Mouse (Mus musculus): ENCODE results near the gene Gm45799.

DNA sequence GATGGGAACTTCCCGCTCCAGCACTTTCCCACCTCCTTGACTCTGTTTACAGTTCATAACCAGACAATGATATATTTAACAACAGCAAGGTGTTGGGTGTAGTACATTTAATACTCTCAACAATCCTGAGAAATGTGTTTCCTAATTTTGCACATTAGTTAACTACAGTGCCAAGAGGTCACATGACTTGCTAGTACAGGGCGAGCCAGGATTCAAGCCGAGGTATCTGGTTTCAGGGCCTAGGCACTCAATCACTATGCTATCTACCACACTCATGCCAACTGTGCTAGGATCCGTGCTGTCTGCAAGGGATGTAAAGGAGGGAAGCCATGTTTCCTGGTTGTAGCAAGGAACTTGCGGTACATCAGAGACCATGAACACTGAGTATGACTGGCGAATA is 23.8 kb upstream of the Gm45799 start:
- TF ChIP-seq POLR2A (IDR thresholded peaks at IDR 0.05; ENCODE audit: insufficient read depth, low read length) (no peak), EP300 (IDR thresholded peaks at IDR 0.05; ENCODE audit: insufficient read depth, low read depth, low read length) (no peak)

Measured in ES-Bruce4 (cell line).